ENCODE assay signal across 28 mouse cellular contexts in the genomic region with DNA sequence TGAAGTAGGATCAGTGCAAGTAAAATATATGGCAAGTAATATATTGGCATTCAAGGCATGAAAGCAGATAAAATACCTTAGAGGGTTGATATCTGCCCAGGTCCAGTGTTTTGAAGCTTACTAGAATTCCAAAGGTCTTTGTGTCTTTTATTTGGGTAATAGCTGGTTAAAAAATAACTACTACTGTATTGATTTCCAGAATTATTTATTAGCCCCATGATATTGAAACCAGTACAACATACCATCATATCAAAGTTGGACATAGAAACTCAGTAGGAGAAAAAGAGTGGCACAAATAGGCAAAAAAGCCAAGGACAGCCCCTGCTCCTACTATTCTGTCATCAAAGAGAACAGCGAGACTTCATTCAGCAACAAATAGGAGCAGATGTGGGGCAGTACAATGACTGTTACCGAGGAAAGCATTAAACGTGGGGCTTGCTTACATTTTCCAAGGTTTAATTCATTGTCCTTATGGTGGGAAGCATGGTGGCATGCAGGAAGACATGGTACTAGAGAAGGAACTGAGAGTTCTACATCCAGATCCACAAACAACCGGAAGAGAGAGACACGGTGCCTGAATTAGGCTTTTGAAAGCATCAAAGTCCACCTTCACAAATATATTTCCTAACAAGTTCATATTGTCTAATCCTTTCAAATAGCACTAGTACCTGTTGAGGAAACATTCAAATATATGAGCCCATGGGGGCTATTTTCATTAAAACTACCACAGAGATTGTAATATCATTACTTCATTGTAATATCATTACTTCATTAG.
"Had no signal": no experiment of that assay in that cellular context is flagged by ENCODE, and none has a peak within 500 bp of the region (broad histone marks: within the 10 kb centered on the region; RNA-seq: fewer than 3 reads in every experiment).

No protein-coding gene starts in this region.

- H3K4me1 ChIP-seq: embryonic facial prominence, embryonic 10.5 days; embryonic facial prominence, embryonic 12.5 days; embryonic facial prominence, embryonic 13.5 days; embryonic facial prominence, embryonic 15.5 days; forebrain, embryonic 10.5 days; forebrain, embryonic 12.5 days; forebrain, embryonic 13.5 days; forebrain, embryonic 15.5 days had no signal

- H3K9me3 ChIP-seq: embryonic facial prominence, embryonic 10.5 days; embryonic facial prominence, embryonic 12.5 days; embryonic facial prominence, embryonic 13.5 days; embryonic facial prominence, embryonic 15.5 days; forebrain, embryonic 10.5 days; forebrain, embryonic 12.5 days; forebrain, embryonic 13.5 days; forebrain, embryonic 15.5 days had no signal

- H3K27me3 ChIP-seq: embryonic facial prominence, embryonic 12.5 days; embryonic facial prominence, embryonic 13.5 days; embryonic facial prominence, embryonic 15.5 days; forebrain, embryonic 12.5 days; forebrain, embryonic 13.5 days; forebrain, embryonic 15.5 days had no signal

- H3K4me3 ChIP-seq: embryonic facial prominence, embryonic 10.5 days; embryonic facial prominence, embryonic 12.5 days; embryonic facial prominence, embryonic 13.5 days; embryonic facial prominence, embryonic 15.5 days; erythroblast, embryonic 14.5 days; forebrain, embryonic 10.5 days; forebrain, embryonic 12.5 days; forebrain, embryonic 13.5 days; forebrain, embryonic 15.5 days; gastrocnemius, adult 2 months had no signal

- H3K27ac ChIP-seq: embryonic facial prominence, embryonic 10.5 days; embryonic facial prominence, embryonic 12.5 days; embryonic facial prominence, embryonic 13.5 days; embryonic facial prominence, embryonic 15.5 days; forebrain, embryonic 10.5 days; forebrain, embryonic 12.5 days; forebrain, embryonic 13.5 days; forebrain, embryonic 15.5 days; gastrocnemius, adult 2 months had no signal

- DNase-seq: cerebellum, adult 2 months; cerebellum, adult 8-10 months; cerebellum, adult 9-10 months; cerebellum, adult 9-11 months; cerebellum, postnatal 10 days; cerebellum, postnatal 14 days; cerebellum, postnatal 25 days; cerebellum, postnatal 36 days; embryo, embryonic 11 days; forebrain, postnatal 0 days; gastrocnemius, adult 2 months; gastrocnemius, postnatal 10 days; gastrocnemius, postnatal 14 days; gastrocnemius, postnatal 25 days; gastrocnemius, postnatal 36 days; heart, adult 11 months; heart, adult 18-20 months had no signal

- H3K4me2 ChIP-seq: embryonic facial prominence, embryonic 12.5 days; embryonic facial prominence, embryonic 13.5 days; embryonic facial prominence, embryonic 15.5 days; forebrain, embryonic 12.5 days; forebrain, embryonic 13.5 days; forebrain, embryonic 15.5 days had no signal

- H3K36me3 ChIP-seq: embryonic facial prominence, embryonic 10.5 days; embryonic facial prominence, embryonic 12.5 days; embryonic facial prominence, embryonic 13.5 days; embryonic facial prominence, embryonic 15.5 days; forebrain, embryonic 10.5 days; forebrain, embryonic 12.5 days; forebrain, embryonic 15.5 days had no signal

- H3K9ac ChIP-seq: embryonic facial prominence, embryonic 12.5 days; embryonic facial prominence, embryonic 13.5 days; embryonic facial prominence, embryonic 15.5 days; forebrain, embryonic 12.5 days; forebrain, embryonic 13.5 days; forebrain, embryonic 15.5 days; forebrain, postnatal 0 days had no signal

- ATAC-seq: forebrain, embryonic 13.5 days; forebrain, embryonic 14.5 days; forebrain, embryonic 15.5 days; forebrain, embryonic 16.5 days; forebrain, postnatal 0 days had no signal
